Mouse (Mus musculus): ENCODE measurements around the gene B3galt5. TPM values are rescaled to one million over a fixed set of nuclear protein-coding genes. Genes with fewer than 3 reads are reported as not detected.

Gene B3galt5
- total RNA-seq (2021), result under 1 TPM in 1 of 2 experiments, not detected in 1; 0.11 TPM
- long read RNA-seq, experiment 1, result 0 reads
- long read RNA-seq, experiment 2, result 0 reads

- no peak for DNase-seq
Measured at GRCm38 (mm10) chr16:96235366-96235970, at the start of gene B3galt5. Gene B3galt5 (plus strand): TSS chr16:96235801.

DNA sequence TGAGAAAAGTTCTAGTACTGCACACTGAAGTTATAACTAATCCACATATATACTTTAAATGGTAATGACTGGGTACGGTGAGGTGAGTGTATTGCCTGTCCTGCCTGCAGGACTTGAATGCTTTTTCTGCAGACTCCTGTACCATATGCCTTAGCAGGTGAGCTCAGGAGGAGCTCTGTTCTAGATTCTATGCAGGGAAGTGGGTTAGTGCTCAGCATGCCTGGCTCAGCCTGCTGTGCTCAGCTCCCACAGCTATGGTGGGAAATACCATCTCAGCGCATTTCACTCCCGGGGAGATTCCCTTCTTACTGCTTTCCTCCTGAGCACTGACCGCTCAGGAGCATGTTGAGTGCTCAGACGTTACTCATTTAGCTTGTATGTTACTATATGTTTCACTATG, 48.0 kb upstream of the B3galt5 start:
- DNase-seq, result no peak

DNA sequence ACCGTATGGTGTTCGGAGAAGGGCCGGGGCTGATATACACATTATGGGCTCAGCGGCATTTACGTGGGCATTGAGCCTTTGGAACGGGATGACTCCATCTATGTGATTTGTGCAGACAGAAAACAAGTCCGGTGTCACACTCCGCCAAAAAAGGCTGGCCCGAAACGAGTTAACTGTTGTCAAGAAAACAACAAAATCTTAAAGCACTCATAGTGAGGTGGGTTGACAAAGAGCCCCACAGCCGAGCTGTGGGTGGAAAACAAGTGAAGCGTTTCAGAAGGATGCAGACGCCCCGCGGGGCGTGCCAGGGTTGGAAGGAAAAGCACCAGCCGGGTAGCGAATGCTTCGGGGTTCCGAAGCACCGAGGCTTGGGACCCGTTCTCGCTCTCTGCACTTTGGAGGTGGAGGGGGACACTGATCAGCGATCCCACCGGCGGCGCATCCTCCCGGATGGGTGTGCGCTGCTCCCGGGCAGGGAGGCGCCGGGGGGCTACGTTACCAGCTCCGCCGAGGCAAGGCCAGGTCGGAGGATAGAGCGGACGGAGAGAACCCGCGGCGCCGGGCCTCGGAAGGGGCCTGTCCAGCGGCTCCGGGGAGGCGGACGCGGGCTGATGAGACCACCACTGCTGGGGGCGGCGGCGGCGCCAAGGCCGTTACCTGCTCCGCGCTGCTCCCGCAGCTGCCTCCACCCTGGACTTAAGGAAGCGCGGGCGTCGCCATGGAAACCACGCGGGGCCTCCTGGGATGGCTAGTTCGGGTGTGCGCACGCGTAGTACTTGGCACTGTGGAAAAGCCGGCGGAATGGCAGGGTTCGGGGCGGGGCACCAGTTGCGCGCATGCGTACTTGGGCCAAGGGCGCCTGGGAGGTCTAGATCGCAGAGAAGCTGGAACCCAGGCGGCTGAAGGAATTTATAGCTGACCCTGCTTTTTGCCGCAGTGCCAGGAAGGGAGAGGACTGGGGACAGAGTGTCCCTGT, 43.8 kb upstream of the B3galt5 start, which contains the start of gene Lca5l:
TSS of gene Lca5l (minus strand) at position 741 of the 976 bp plus-strand sequence.
- peak; percentile 99 for DNase-seq

- peak; percentile 89 for DNase-seq
Measured at GRCm38 (mm10) chr16:96199913-96200701, 35.5 kb upstream of the B3galt5 start, which contains the start of gene Sh3bgr. Gene Sh3bgr (plus strand): TSS chr16:96200450.

DNA sequence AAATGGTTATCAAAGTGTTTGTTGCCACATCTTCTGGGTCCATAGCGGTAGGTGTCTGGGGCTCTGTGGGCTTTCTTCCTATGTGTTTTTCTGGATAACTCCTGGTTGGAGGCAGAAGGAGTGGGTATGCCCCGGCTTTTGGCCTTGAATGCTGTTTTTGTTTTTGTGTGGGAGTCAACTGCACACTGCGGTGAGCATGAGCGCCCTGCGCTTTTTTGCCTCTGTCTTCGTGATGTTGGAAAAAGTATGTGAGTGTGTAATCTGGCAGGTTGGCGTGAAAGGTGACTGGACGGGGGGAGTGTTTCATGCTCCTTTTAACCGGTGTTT, 34.9 kb upstream of the B3galt5 start:
- no peak for DNase-seq

DNA sequence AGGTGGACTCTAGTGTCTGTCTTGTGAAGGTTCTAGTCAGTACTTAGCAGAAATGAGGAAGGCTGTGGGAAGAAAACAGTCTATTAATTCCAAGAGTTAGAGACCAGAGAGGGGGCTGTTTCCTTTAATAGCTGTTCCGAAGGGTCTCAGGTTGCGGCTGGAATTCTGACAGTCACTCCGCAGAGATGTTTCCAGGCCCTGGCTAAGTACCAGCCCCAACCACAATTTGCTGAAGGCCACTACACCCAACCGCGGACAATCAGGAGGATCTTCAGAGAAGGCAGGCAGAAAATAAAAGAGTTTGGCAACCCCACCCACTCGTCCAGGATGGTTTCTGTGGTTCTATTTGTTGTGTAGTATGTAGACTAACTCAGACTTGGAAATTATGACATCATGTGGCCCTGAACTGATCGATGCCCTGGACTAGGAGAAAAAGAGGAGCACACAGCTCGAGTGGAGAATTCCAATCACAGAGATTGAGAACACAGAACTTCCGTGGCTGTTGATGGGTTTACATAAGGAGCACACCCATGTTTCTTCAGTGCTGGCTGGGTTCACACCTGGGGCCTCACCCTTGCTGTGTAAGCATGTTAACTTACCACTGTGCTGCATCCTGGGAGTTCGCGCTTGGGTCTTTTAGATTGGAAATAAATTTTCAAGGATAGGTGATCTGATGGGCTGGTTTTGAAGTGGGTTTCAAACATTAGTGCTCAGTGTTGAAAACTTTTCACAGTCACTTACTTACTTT, 33.9 kb upstream of the B3galt5 start:
- peak; percentile 62 for DNase-seq

- DNase-seq, result no peak
Measured at GRCm38 (mm10) chr16:96209789-96210188, 25.8 kb upstream of the B3galt5 start.

DNA sequence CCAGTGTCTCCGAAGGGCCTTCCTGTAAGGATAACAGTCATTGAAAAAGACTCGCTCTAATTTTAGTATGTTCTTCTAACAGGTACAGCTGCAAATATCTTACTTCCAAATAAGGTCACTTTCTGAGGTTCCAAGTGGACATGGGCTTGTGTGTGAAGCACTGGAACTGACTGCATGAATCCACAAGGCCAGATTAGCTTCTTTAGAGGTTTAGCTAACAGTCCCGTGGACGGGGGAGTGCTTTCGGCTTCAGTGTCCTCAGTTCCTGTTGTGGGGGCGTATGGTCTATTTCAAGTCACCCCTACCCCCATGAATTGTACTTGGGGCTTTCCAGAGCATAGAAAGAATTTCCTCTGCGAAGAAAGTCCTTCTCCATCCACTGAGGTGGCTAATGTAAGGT, 24.7 kb upstream of the B3galt5 start:
- DNase-seq, result no peak

GRCm38 (mm10) chr16:96213027-96213426, 22.6 kb upstream of the B3galt5 start:
- no peak for DNase-seq

GRCm38 (mm10) chr16:96221491-96221890, 14.1 kb upstream of the B3galt5 start:
- peak; percentile 86 for DNase-seq

DNA sequence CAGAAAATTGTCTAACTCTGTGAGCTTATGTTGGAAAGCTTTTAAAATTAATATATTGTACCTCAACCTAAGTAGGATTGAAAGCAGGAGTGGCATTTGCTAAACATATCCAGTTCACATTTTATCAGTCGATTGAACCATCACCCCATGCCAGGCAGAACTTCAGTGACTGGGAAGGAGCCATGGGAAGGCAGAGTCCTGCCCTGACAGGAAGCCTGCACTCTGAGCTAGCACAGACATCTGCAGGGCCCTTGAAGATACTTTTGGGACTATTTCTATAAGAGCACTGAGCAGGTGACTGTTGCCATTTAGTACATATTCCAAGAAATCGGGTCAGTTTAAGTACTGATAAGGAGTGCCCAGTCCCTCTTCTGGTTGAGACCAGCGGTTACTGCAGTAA, 13.6 kb upstream of the B3galt5 start:
- DNase-seq, result no peak

GRCm38 (mm10) chr16:96222452-96222851, 13.1 kb upstream of the B3galt5 start:
- no peak for DNase-seq

DNA sequence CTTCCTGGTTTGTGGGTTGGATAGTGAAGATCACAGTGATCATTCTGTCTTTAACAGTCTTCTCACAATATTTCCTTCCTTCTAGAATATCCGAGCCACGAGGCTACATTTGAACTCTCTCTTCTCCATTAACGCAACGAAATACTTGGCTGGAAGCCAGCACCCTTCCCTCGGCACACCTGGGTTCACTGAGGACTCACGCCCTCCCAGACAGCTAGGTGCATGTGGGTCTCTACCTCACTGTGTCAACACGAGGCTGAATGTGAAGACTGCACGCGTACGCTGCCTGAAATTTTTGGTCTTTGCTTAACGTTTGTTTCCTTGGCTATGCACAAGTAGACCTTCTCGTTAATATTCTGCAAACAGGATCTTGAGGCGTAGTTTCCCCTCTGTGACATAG, 7.2 kb upstream of the B3galt5 start:
- no peak for DNase-seq

GRCm38 (mm10) chr16:96229044-96229555, 6.5 kb upstream of the B3galt5 start:
- peak; percentile 43 for DNase-seq

- DNase-seq, result peak; percentile 51
Measured at GRCm38 (mm10) chr16:96230411-96230810, 5.2 kb upstream of the B3galt5 start.

DNA sequence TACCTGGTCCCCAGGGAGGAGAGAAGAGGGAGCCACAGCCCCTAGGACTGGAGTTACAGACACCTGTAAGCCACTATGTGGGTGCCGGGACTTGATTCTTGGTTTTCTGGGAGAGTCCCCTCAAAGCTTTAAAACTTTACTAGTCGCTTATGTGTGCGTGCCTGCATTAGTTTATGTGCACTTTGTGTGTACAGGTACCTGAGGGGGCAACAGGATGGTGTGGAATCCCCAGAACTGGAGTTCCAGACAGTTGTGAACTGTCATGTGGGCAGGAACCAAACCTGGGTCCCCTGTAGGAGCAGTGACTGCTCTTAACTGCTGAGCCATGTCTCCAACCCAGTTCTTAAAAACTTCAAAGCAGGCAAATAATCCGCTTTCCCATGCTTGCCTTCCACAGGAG, 4.3 kb upstream of the B3galt5 start:
- DNase-seq, result no peak

DNA sequence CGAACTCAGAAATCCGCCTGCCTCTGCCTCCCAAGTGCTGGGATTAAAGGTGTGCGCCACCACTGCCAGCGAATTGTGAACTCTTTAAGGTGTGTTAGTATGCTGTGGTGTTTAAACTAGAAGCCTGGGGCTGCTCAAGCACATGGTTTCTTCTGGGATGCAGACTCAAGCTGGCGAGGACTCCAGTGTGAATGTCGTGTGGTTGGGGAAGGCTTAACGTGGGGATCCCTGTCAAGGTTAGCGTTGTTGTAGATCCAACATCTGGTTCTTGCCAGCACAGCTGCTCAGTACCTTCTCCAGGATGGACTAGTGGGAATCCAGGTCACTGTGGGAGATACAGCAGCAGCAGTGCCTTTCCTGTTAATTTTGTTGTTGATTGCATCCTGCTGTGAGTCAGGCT, 3.6 kb upstream of the B3galt5 start:
- DNase-seq, result no peak

- DNase-seq, result no peak
Measured at GRCm38 (mm10) chr16:96233996-96234395, 1.6 kb upstream of the B3galt5 start.

DNA sequence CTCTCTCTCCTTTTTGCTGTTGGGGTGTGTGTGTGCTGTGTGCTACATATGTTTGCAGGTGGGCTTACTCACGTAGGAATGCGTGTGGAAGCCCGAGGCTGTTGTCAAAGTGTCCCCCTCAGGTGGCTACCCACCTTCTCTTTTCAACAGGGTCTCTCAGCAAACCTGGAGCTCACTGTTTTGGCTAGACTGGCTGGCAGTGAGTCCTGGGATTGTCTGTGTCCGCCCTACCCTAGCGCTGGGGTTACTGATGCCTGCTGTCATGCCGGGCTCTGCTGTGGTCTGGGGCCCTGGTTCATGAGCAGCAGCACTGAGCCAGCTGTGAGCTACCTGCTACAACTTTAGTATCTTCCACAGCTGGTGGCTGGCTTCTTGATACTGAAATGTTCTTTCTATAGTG, 8.9 kb downstream of the B3galt5 start:
- no peak for DNase-seq

- no peak for DNase-seq
Measured at GRCm38 (mm10) chr16:96249635-96250034, 14.0 kb downstream of the B3galt5 start.

DNA sequence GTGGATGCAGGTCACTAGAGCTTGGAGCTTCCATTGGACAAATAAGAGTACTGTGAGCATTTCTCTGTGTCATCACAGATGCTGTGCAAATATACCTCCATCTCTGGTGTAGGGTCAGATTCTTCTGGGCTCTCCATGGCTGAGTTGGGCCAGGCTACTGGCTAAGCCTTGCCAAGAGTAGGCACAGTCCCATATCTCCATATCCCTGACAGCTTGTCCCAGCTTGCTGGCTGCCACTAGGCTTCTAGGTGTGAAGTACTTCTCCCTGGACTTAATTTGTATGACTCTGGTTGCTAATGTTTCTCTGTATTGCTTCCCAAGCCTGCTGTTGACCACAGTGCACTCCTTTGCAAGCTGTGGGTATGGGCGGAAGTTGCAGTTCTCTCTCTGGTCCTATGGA, 16.5 kb downstream of the B3galt5 start:
- no peak for DNase-seq

DNA sequence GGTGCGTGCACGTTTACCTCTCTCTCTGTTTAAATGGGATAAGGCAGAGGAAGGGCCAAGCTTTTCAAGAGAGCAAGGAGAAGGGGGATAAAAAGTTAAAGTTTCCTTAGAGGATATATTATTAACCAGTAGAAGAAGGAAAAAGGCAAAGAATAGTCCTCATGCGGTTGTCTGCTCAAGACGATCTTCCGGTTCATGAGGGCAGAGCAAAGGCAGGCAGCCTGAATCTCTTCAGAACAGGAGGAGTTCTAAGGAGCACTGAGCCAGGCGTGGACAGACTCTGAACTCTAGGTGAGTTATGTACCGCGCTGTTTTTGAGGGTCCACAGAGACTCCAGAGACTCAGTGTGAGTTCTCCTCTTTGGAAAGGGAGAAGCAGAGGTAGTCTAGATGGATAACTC, 22.8 kb downstream of the B3galt5 start:
- DNase-seq, result no peak

Measured in gastrocnemius, postnatal 25 days (tissue).